Mouse (Mus musculus): ENCODE results near the gene Iqcb1.
"Not testable (repeated sequence)": the region's sequence is repeated elsewhere in the genome, so short reads cannot be mapped to it uniquely, and the experiment has no call there.

Iqcb1 gene

DNA sequence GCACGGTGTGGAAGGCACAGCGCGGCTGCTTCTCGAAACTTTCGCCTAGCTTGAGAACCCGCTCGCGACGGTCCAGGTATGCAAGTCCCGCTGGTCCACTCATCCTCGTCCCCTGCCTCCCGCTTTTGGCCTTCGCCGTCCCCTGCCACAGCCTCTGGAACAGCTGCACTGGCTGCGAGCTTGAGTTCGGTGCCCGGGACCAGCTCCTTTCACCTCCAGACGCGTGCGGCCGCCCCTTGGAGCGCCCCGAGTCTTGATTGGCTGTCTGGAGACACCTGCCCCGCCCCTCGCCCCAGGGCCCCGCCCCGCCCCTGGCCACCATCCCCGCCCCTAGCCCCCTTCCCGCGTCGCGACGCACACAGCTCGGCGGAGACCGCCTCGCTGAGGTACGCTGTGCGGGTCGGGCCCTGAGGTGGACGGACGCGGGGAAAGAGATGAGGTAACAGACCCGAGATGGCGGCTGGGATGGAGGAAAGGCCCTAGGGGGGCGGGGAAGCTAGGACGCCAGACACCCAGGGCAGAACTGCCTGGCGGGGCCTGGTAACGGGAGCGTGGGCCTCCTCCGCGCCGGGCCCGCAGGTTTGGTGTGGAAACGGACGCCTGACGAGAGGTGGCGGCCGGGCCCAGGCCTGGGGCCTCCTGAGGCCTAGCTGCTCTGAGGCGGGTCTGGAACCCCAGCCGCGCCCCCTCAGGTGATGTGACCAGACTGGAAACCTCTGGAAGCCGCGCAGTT is at the start of gene Iqcb1:
Gene Iqcb1, plus strand, starts transcription at position 332 of the 733 bp plus-strand sequence.
- peak; percentile 67 for DNase-seq (ENCODE audit: low read depth, low spot score)

DNA sequence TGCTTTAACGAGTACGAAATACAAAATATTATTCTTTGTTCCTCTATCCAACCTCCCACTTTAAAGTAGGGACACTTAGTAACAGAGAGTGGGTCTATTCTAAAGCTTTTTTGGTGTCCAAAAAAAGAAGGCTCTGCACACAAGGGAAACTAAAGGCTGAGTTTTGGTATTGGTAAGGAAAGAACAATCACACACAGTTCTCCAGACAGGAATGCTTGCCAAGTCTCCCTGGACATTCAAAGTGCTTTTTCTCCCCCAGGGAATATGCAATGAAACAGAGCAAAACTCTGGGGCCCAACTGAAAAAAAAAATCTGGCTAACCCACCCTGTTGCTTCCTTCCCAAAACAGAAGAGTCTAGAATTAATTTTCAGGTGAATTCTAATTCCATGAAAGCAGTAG is 44.0 kb upstream of the Iqcb1 start:
- no peak for DNase-seq (ENCODE audit: low read depth, low spot score)

DNA sequence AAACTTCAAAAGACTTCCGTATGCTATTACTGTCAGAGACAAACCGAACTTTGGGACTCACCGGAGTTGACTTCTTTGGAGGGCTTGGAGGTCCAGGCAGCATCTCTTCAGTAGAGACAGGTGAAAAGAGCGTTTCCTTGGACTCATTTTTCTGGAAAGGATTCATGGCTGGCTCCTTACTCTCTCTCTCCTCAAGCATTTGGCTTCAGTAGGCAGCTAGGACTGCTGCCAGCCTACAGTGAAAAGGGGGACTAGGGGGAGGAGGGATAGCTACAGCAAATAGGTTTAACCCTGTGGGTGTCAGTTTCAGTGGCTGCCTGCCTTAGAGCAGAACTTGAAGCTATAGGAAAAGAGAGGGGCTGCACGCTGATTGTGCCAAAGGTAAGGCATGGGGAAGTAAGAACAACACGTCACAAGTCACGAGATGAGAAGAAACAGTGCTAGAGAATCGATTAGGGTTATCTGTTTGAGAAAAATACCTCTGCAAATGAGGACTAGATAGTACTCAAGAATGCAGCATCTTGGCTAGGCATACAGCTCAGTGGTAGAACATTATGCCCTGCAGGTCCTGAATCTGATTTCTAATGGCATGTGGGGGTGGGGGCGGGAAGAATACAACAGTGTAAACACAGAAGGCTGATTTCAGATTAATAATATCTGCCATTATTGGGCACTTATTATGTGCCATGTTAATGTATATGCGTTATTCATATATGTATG is 43.4 kb upstream of the Iqcb1 start, which contains the start of gene Slc15a2:
Gene Slc15a2, minus strand, starts transcription at position 369 of the 720 bp plus-strand sequence.
- no peak for DNase-seq (ENCODE audit: low read depth, low spot score)

- DNase-seq (ENCODE audit: low read depth, low spot score): no peak
These were observed 41.7 kb upstream of the Iqcb1 start for GRCm38 (mm10) chr16:36786466-36786865.

- DNase-seq (ENCODE audit: low read depth, low spot score): no peak
These were observed 38.0 kb upstream of the Iqcb1 start for GRCm38 (mm10) chr16:36790166-36790565.

DNA sequence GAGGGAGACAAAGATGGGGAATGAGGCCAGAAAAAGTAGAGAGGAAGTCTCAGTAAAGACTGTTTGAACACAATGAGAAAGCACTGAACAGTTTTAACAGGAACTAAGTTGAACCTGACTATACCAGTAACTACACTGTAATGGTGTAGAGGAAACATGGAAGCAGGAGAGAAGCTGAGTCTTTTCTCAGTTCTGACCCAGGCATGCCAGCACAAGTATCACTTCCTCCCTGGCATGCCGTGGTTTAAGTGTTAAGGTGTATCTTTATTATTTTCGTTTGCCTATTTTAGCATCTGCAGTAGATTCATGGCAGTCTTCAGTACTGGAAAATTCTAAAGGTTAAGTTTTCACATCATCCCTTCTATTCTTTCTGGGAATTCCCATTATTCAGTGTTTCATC is 33.2 kb upstream of the Iqcb1 start:
- DNase-seq (ENCODE audit: low read depth, low spot score): no peak

DNA sequence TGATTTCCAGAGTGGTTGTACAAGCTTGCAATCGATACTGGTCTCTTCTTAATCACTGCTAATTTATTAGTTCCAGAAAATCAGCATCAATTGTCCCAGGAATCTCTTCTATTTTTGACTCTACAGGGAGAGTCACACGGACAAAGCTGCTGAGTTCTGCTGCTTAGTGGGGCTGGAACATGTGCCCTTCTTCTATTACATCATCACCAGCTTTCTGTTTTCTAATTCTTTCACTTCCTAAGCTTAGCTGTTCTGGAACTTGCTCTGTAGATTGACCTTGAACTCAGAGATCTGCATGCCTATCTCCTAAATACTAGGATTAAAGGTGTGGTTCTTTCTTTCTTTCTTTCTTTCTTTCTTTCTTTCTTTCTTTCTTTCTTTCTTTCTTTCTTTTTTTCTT is 29.9 kb upstream of the Iqcb1 start:
- no peak for DNase-seq (ENCODE audit: low read depth, low spot score)

- no peak for DNase-seq (ENCODE audit: low read depth, low spot score)
These were observed 25.8 kb upstream of the Iqcb1 start for GRCm38 (mm10) chr16:36802361-36802760.

GRCm38 (mm10) chr16:36808616-36809015 is 19.6 kb upstream of the Iqcb1 start:
- no peak for DNase-seq (ENCODE audit: low read depth, low spot score)

- no peak for DNase-seq (ENCODE audit: low read depth, low spot score)
These were observed 14.5 kb upstream of the Iqcb1 start for GRCm38 (mm10) chr16:36813680-36814079.

- DNase-seq (ENCODE audit: low read depth, low spot score): no peak
These were observed 11.3 kb upstream of the Iqcb1 start for GRCm38 (mm10) chr16:36816916-36817315.

- DNase-seq (ENCODE audit: low read depth, low spot score): no peak
These were observed 10.8 kb upstream of the Iqcb1 start for GRCm38 (mm10) chr16:36817321-36817926.

DNA sequence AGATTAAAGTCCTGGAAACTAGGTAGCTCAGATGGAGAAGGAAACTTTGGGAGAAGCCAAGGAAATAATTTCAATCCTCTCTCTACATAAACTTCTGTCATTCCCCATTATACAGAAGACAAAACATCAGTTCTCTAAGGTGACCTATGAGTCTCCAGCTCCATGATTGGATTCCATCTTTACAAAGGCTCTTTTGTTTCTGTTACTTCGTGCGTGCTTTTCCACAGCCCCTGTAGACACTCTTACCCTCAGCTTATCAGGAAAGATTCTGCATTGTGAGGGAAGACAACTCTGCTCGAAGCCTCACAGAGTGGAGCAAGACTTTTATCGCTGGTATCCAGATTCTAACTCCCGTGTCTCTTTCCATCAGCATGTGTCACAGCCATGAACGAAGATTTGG is 8.2 kb upstream of the Iqcb1 start:
- DNase-seq (ENCODE audit: low read depth, low spot score): no peak

DNA sequence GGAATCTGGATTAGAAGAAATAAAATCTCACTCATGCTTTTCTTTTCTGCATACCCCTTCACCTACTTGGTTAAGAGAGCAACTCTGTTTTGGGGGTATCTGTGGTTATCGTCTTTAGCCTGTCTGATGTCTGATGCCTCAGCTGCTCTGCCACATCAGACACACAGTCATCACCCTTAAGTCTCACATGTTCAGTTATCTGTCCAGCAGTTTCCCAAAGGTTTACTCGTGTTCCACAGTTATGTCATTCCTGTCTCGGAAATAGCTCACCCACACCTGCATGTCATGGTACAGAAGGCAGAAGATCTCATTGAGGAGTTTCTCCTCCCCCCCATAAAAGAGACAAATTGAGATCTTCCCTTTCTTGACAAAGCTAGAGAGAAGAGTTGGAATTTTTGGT is 7.4 kb upstream of the Iqcb1 start:
- no peak for DNase-seq (ENCODE audit: low read depth, low spot score)

- DNase-seq (ENCODE audit: low read depth, low spot score): no peak
These were observed 6.7 kb upstream of the Iqcb1 start for GRCm38 (mm10) chr16:36821474-36821873.

DNA sequence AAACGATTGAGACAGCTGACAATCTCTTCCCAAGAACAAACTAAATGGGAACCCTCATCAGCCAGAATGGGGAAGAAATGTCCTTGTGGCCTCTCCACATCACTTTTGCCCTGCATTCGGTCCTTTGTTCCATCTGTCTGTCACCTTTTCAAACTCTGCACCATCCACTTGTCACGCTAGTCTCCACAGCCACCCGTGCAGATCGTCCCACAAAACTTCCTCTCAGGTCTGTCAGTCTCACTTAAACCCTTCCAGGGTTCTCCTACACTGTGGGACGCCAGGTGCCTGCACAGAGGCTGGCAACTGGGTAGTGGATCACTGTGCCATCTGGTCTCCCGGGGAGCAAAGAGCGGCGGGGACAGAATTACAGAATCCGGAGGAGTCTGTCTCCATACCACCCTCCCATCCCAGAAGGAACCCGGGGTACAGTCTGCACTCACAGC is 553 bp upstream of the Iqcb1 start:
- DNase-seq (ENCODE audit: low read depth, low spot score): no peak

DNA sequence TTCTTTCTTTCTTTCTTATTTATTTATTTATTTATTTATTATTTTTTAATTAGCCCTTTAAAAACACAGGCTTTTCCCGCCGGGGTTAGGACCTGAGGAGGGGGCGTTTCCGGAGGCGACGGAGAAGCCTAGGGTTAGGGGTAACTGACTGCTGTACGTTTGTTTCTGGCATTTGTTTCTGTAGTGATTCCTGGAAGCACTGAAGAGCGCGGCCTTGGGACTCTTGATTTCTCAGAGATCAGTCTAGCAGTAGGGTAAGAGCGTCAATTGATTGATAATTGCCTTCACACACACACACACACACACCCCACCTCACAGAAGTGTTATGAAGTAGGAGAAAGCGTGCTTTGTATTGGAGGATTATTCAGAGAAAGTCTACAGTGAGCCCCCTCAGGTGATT is 635 bp downstream of the Iqcb1 start:
- no peak for DNase-seq (ENCODE audit: low read depth, low spot score)

DNA sequence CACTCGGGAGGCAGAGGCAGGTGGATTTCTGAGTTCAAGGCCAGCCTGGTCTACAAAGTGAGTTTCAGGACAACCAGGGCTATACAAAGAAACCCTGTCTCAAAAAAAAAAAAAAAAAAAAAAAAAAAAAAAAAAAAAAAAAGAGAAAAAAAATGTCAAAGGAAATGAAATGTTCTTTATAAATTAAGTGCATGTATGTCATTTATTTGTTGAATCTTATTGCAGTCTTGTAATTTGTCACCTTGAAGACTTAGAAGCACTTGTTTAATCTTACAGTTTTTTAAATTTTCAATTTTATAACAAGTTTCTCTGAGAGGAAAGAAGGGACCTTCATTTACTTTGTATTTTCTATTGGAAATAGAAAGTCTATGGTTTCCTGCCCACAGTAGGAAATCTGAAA is 18.7 kb downstream of the Iqcb1 start:
- not testable (repeated sequence) for DNase-seq (ENCODE audit: low read depth, low spot score)

DNA sequence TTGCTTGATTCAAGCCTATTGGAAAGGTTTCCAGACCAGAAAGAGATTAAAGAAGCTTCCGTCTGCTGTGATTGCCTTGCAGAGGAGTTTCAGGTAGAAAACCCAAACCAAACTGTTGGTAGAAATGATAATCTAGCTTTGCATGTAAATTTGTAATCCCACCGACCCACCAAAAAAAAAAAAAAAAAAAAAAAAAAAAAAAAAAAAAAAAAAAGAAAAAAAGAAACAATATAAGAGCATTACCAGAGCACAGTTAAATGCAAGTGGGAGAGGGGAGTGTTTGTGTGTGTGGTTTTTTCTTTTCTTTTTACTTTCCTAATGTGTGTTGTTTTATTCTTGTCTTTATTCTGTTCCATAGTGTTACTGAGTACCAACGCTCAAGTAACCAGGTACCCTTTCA is 23.0 kb downstream of the Iqcb1 start:
- no peak for DNase-seq (ENCODE audit: low read depth, low spot score)

- no peak for DNase-seq (ENCODE audit: low read depth, low spot score)
These were observed 35.4 kb downstream of the Iqcb1 start for GRCm38 (mm10) chr16:36863585-36863984.

DNA sequence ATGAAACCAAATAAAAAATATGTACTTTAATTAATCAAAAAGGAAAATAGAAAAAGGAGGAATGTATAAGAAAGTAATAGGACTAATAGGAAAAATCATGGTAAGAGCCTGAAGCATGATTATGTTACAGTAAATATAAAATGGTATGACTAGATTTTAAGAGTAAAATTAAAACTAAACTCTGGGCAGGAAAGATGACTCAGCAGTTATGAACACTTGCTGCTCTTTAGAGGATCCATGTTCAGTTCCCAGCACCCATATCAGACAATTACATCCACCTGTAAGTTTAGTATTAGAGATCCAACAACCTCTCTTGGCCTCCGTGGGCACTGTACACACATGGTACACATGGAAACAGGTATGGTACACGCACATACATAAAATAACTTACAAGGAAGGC is 41.3 kb downstream of the Iqcb1 start:
- no peak for DNase-seq (ENCODE audit: low read depth, low spot score)

GRCm38 (mm10) chr16:36874583-36875275 is 46.5 kb downstream of the Iqcb1 start, which contains the start of the genes Eaf2 and Golgb1:
Gene Eaf2, minus strand, starts transcription at chr16:36875003.
Gene Golgb1, plus strand, starts transcription at chr16:36875140.
- peak; percentile 99 for DNase-seq (ENCODE audit: low read depth, low spot score)
